Mouse (Mus musculus): ENCODE measurements at regions not wholly inside any gene's neighbourhood (a gene's known extent, or its start where the extent isn't known, plus 50 kb on each side); places are given as distances from the start of the nearest gene placed in this dataset.

DNA sequence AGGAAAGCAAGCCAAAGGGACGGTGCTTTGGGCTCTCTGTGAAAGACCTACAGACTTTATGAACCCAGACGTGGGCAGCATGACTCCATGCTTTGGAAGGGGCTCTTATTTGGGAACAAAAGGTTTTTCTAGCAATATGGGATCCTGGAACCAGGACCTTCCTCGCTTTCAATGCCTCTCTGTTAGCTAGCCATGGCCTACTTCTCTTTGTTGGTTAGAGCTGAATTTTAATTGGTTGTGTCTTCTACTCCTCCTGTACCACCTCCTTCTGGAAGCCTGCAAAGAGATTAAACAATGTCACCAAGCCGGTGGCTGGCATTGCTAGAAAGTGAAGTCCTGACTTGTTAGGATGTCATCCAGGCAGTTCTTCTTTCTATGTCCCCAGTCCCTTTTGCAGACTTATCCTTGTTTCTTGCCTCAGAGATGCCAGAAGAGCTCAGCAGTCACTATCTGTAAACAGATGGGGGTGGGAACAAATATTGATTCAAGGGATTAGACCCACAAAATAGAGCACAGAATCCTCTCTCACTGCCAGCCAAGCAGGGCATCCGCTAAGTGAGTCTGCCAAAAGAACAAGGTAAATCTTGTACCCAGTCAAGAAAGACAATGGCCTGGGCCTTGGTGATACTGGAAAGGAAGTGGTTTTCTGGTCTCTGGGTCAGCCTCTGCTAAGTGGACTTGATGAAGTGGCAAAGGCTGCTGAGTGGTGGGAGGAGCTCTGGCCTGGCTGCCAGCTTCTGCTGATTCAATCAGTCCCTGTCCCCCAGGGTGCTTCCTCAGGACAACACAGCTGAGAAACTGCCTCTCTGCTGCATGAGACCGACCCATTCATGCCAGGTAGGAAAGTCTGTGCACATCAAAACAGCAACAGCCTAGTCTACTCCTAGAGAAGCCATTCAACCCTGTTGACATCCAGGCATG is 244.7 kb upstream of the Tenm4 start:
- intact Hi-C loops (cut with DNase I): no loop called here
- DNase-seq (ENCODE audit: low spot score): no peak

DNA sequence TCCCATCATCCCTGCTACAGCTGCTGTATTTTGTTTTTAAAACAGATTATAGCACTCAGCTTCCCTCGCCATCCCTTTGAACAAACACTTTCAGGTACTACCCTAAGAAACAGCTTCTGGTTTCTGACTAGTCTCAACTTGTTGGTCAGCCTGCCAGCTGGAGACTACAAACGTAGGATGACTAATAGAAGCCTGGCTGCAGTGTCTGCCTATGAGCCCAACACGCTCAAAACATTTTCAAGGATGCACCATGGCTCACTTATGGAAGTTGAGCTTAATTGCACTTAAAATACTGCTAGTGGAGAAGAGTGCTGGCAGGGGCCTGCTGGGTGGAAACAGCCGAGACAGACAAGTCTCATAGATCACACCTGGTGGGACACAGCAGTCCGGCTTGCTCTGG is 234.4 kb upstream of the Tenm4 start:
- DNase-seq (ENCODE audit: low spot score): no peak
- intact Hi-C loops (cut with DNase I): no loop called here

DNA sequence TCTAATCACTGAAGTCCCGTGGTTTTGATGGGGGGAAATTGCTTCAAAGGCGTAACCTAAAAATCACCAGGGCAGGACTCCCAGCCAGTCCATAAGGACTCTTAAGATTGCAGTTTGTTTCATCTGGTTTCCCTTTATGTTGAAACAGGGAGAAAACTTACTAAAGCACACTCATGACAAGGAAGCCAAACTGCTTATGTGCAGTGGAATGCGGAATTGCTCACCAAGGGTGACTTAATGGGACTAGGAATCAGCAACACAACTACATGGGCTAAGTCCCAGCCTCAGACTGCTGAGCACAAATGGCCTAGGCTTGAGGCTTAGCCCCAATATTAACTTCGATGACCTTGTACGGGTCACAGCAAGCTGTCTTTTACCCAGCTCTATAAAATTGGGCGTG is 227.6 kb upstream of the Tenm4 start:
- intact Hi-C loops (cut with DNase I): no loop called here

DNA sequence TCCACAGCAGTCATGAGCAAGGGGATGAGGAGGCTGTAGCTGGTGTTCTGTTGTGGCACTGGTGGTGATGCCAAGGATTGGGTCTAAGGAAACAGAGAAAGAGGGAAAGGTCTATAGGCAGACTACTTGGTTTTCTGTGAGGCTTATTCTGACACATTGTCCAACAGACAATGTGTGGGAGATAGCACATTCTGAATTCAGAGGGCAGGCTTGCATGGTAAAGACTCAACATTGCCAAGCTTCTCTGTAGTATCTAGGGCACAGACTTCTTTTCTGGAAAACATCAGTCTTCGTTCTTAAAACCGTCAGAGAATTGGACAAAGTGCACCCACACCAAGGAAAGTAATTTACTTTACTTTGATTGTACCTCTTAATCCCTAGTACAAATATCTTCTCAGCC is 218.7 kb upstream of the Tenm4 start:
- no peak for DNase-seq (ENCODE audit: low spot score)
- intact Hi-C loops (cut with DNase I): no loop called here

More for the DNA sequence above, 227.6 kb upstream of the Tenm4 start:
- DNase-seq (ENCODE audit: low spot score): no peak

DNA sequence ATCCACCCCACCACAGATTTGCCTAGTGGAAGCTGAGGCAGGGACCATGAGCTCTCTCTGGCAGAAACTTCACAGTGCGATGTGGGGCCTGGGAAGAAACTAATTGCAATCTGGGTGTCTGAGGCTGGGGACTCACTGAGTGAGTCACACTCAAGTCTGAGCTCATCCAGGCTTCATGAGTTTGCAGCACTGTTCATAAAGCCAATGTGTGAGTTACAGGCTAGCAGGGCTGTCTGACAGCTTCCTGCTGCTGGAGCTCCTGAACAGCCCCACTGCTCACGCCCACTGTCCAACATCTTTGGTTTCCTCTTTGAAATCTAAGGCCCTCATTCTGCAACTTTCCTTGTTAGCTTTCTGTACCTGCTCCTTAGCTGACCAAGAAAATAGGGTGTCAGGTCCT is 216.5 kb upstream of the Tenm4 start:
- no peak for DNase-seq (ENCODE audit: low spot score)
- intact Hi-C loops (cut with DNase I): no loop called here

GRCm38 (mm10) chr7:95955119-95955518 is 215.9 kb upstream of the Tenm4 start:
- DNase-seq (ENCODE audit: low spot score): no peak
- intact Hi-C loops (cut with DNase I): no loop called here

- DNase-seq (ENCODE audit: low spot score): no peak
- intact Hi-C loops (cut with DNase I): no loop called here
These were observed 212.0 kb upstream of the Tenm4 start for GRCm38 (mm10) chr7:95959068-95959467.

DNA sequence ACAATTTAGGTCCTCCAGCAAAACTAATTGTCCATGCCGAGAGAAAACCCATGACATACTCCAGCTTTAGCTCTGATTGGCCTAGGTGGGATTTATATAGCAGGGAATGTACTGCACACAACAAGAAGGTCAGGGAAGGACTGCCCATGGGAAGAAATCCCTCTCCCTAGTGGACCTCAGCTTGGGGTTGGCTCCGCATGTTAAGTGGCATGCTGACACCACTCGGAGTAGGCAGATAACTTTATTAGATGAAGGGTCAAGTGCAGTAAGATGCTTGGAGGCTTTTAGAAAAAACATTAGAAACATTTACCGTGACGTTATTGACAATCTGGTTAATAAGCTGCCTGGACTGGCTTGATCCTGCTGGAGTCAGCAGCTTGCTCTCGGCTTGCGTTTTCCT is 199.2 kb upstream of the Tenm4 start:
- no peak for DNase-seq (ENCODE audit: low spot score)
- intact Hi-C loops (cut with DNase I): no loop called here

GRCm38 (mm10) chr7:95974085-95974484 is 197.0 kb upstream of the Tenm4 start:
- no peak for DNase-seq (ENCODE audit: low spot score)
- intact Hi-C loops (cut with DNase I): no loop called here

- intact Hi-C loops (cut with DNase I): no loop called here
- DNase-seq (ENCODE audit: low spot score): no peak
These were observed 179.6 kb upstream of the Tenm4 start for GRCm38 (mm10) chr7:95991250-95992032.

- intact Hi-C loops (cut with DNase I): no loop called here
These were observed 179.0 kb upstream of the Tenm4 start for GRCm38 (mm10) chr7:95992033-95992516.

DNA sequence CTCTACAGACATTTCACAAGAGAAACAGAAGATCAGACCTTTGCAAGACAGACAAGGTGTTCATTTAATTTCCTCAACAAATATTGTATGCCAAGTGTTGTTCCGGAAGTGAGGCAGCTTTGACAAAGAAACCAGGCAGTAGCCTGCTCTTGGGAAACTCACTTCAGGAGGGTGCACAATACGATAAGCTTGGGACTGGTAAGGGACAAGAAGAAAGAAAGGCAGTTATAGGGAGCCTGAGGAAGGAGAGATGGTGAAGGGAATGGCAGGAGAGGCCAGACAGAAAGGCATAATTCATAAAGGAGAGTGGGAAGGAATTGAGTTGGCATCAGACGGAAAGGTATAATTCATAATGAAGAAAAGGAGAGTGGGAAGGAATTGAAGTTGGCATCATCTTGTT is 178.5 kb upstream of the Tenm4 start:
- DNase-seq (ENCODE audit: low spot score): no peak
- intact Hi-C loops (cut with DNase I): no loop called here

More at GRCm38 (mm10) chr7:95992033-95992516, 179.0 kb upstream of the Tenm4 start:
- no peak for DNase-seq (ENCODE audit: low spot score)

- DNase-seq (ENCODE audit: low spot score): no peak
- intact Hi-C loops (cut with DNase I): no loop called here
These were observed 173.9 kb upstream of the Tenm4 start for GRCm38 (mm10) chr7:95997190-95997589.

- intact Hi-C loops (cut with DNase I): no loop called here
- no peak for DNase-seq (ENCODE audit: low spot score)
These were observed 171.9 kb upstream of the Tenm4 start for GRCm38 (mm10) chr7:95999189-95999588.

- intact Hi-C loops (cut with DNase I): no loop called here
These were observed 168.6 kb upstream of the Tenm4 start for GRCm38 (mm10) chr7:96002401-96002800.

GRCm38 (mm10) chr7:96006299-96006698 is 164.7 kb upstream of the Tenm4 start:
- intact Hi-C loops (cut with DNase I): no loop called here
- no peak for DNase-seq (ENCODE audit: low spot score)

More at GRCm38 (mm10) chr7:96002401-96002800, 168.6 kb upstream of the Tenm4 start:
- no peak for DNase-seq (ENCODE audit: low spot score)

DNA sequence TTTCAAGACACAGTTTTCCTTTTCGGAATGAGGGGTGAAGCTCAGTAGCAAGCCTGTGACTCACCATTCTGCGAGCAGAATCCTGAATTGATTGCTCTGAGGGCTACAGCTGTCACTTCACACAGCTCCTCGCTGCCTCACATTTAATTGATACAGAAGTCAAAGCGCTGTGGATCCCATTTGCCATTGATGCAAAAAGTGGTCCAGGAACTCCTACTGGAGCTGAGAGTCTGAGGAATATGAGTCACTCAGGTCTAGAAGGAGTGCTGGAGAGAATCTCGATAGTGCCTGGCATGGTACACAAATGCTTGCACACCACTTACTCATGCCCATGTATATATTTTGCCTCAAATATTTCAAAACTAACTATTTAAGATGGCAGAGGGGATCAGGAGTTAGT is 158.0 kb upstream of the Tenm4 start:
- intact Hi-C loops (cut with DNase I): no loop called here
- no peak for DNase-seq (ENCODE audit: low spot score)

GRCm38 (mm10) chr7:96017112-96017884 is 153.7 kb upstream of the Tenm4 start:
- DNase-seq (ENCODE audit: low spot score): no peak
- intact Hi-C loops (cut with DNase I): no loop called here

DNA sequence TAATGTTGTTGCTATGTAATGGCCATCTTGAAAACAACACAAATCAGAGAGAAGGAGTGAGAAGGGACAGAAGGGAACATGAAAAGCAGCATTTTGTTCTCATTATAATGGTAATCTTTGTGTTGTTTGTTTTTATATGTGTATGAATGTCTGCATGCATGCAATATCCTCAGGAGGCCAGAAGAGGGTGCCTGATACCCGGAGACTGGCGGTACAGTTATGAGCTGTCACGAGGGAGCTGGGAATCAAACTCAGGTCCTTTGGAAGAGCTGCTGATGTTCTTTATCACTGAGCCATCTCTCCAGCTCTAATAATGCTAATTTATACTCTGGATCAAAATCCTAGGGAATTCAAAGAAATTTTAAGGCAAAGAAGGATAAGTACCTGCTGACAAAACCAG is 147.0 kb upstream of the Tenm4 start:
- intact Hi-C loops (cut with DNase I): no loop called here
- no peak for DNase-seq (ENCODE audit: low spot score)

GRCm38 (mm10) chr7:96026781-96027418 is 144.1 kb upstream of the Tenm4 start:
- intact Hi-C loops (cut with DNase I): no loop called here
- DNase-seq (ENCODE audit: low spot score): no peak

Measured in heart, postnatal 25 days (tissue).